ENCODE assay signal across 9 mouse cellular contexts in the genomic region with DNA sequence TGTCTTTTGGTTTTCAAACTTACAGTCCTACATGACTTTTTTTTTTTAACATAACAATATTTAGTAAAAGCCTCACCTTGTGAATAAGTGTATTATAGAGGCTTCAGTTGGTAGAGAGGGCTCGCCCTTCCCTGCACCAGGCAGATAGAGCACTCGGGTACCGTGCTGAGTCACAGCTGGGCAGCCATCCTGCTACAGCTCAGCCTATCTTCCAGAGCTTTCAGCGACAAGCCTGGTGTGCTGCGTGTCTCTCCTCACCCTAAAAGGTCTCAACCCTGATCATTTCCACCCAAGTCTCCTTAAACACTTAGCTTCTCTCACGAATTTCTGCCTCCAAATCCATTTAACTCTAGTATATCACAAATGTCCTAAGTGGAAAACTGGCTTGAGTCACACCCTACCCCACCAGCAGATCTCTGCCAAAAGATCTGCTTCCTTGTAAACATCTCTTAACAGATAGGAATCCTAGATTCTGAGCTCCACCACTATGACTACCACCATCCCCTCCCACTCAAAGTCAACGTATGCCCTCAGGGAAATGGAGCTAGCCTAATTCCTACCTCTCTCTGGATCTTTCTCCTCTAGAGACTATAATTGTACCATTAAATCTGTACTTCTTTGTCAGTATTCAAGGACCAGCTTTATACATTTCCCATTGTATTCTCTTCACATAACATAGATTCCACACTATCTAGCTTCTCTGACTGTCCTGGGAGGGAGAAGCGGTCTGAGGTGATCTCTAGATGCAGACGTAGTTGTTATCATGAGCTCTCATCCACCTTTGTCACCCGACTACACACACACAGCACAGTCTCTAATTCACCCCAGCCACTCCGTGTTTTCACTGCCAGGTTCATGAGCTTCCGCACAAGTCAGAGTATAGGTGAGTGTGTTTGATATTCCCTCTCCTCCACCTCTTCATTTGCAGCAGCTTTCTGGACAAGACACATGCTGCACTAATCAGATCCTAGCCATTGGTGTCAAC. TPM values are rescaled to one million over a fixed set of nuclear protein-coding genes. Genes with fewer than 3 reads are reported as not detected.
DNase-seq lines count a peak whose midpoint lies in the region; ATAC-seq lines count a peak whose summit lies in the region.
"Had no signal": no experiment of that assay in that cellular context is flagged by ENCODE, and none has a peak within 500 bp of the region (broad histone marks: within the 10 kb centered on the region; RNA-seq: fewer than 3 reads in every experiment).

No protein-coding gene starts in this region.

- no peaks in the 10 kb centered on the region for H3K9me3 ChIP-seq in kidney, embryonic 15.5 days (replicated peaks)
- no peaks in the 10 kb centered on the region for H3K9me3 ChIP-seq in kidney, embryonic 14.5 days (ENCODE audit: control insufficient read depth, low read length)
- H3K9me3 ChIP-seq in liver, embryonic 11.5 days (ENCODE audit: control insufficient read depth, low read length), result no peaks in the 10 kb centered on the region

- 75% methylated on average over 12 of the region's 12 CpGs for WGBS in kidney, embryonic 15.5 days
- 72% methylated on average over 12 of the region's 12 CpGs for WGBS in kidney, embryonic 14.5 days
- 43% methylated on average over 12 of the region's 12 CpGs for WGBS in liver, embryonic 11.5 days

- H3K4me1 ChIP-seq in kidney, embryonic 15.5 days, result peaks cover 8% of the 10 kb centered on the region
- H3K4me1 ChIP-seq in kidney, embryonic 14.5 days (ENCODE audit: control insufficient read depth, insufficient read depth, low read length), result no peaks in the 10 kb centered on the region
- H3K4me1 ChIP-seq in liver, embryonic 11.5 days (replicated peaks; ENCODE audit: control insufficient read depth, insufficient read depth, low read length), result peaks cover 45% of the 10 kb centered on the region

- no peak overlapping the region for H3K4me3 ChIP-seq in kidney, embryonic 15.5 days (replicated peaks)
- H3K4me3 ChIP-seq in kidney, embryonic 14.5 days (ENCODE audit: low read length), result no peak overlapping the region
- peak overlapping the region; percentile 1; the same call in 1 of the 2 replicates for H3K4me3 ChIP-seq in liver, embryonic 11.5 days (ENCODE audit: low read depth, low read length)

- H3K9ac ChIP-seq in kidney, embryonic 15.5 days, result no peak overlapping the region
- no peak overlapping the region for H3K9ac ChIP-seq in kidney, embryonic 14.5 days (ENCODE audit: low read depth, low read length)
- H3K9ac ChIP-seq in liver, embryonic 11.5 days (ENCODE audit: low read depth, low read length), result peak overlapping the region; percentile 52

- H3K27me3 ChIP-seq in kidney, embryonic 15.5 days, result no peaks in the 10 kb centered on the region
- no peaks in the 10 kb centered on the region for H3K27me3 ChIP-seq in kidney, embryonic 14.5 days (ENCODE audit: control insufficient read depth, insufficient read depth, low read length)
- no peaks in the 10 kb centered on the region for H3K27me3 ChIP-seq in liver, embryonic 11.5 days (replicated peaks; ENCODE audit: control insufficient read depth, insufficient read depth, low read length)

- peak; percentile 82; the same call in 1 of the 2 replicates for ATAC-seq in kidney, embryonic 15.5 days (replicated peaks; ENCODE audit: low FRiP score)
- no peak for ATAC-seq in kidney, embryonic 14.5 days (ENCODE audit: low FRiP score, low TSS enrichment)
- ATAC-seq in liver, embryonic 11.5 days (replicated peaks; ENCODE audit: low FRiP score), result peak; percentile 95
- ATAC-seq in granulocyte monocyte progenitor cell, adult 5-6 weeks (replicated peaks; ENCODE audit: poor library complexity, severe bottlenecking), result no peak

- DNase-seq in adrenal gland, postnatal 25 days, result peak; percentile 56
- no peak for DNase-seq in liver, embryonic 11.5 days (ENCODE audit: low spot score)
- DNase-seq in spleen, postnatal 4 days (ENCODE audit: low spot score in 2 of 2), result peak; percentile 78 to 81
- no peak for DNase-seq in left cerebral cortex, adult 8-10 months (ENCODE audit: low spot score in 2 of 2)
- no peak for DNase-seq in gastrocnemius, postnatal 36 days
- DNase-seq: gastrocnemius, postnatal 25 days had no signal

- H3K27ac ChIP-seq in kidney, embryonic 15.5 days, result 0 out of 2 replicates have a peak overlapping the region, but pooled peaks have one; percentile 19
- no peak overlapping the region for H3K27ac ChIP-seq in kidney, embryonic 14.5 days (ENCODE audit: low read depth, low read length)
- H3K27ac ChIP-seq in liver, embryonic 11.5 days (ENCODE audit: low read depth, low read length), result peak overlapping the region; percentile 97

- H3K36me3 ChIP-seq in kidney, embryonic 15.5 days, result no peaks in the 10 kb centered on the region
- H3K36me3 ChIP-seq in kidney, embryonic 14.5 days (ENCODE audit: control insufficient read depth, insufficient read depth, low read length), result no peaks in the 10 kb centered on the region
- H3K36me3 ChIP-seq in liver, embryonic 11.5 days (ENCODE audit: control insufficient read depth, insufficient read depth, low read length), result no peaks in the 10 kb centered on the region

- intact Hi-C loops in gastrocnemius, postnatal 36 days (cut with DNase I), result no loop called here

- no peak overlapping the region for H3K4me2 ChIP-seq in kidney, embryonic 15.5 days
- H3K4me2 ChIP-seq in kidney, embryonic 14.5 days (replicated peaks; ENCODE audit: low read depth, low read length), result no peak overlapping the region
- H3K4me2 ChIP-seq in liver, embryonic 11.5 days, result peak overlapping the region; percentile 51

RNA-seq across cellular contexts. Expression of a gene that starts 18.5 kb away (rescaled TPM):
- 13.7 and 14.7 TPM in 2 replicates for polyA plus RNA-seq in kidney, embryonic 15.5 days (2015; fragmentation: Nextera tagmentation; extraction: Ambion mirVana)
- 8.8 and 11.8 TPM in 2 replicates for polyA plus RNA-seq in kidney, embryonic 14.5 days (2014; fragmentation: Nextera tagmentation; extraction: Ambion mirVana)
- total RNA-seq in adrenal gland, postnatal 25 days (2021), result 10.1 and 15.9 TPM in 2 replicates
- polyA plus RNA-seq in liver, embryonic 11.5 days (2014; fragmentation: Nextera tagmentation; extraction: Ambion mirVana), result 12.6 and 17.2 TPM in 2 replicates
- 1 to 10 TPM; 2.1 to 3.7 (median 2.9) TPM for total RNA-seq in left cerebral cortex, adult 8-10 months (2022)
- total RNA-seq in granulocyte monocyte progenitor cell, adult 5-6 weeks (2014; fragmentation: Nextera tagmentation), result 18.7 and 25.8 TPM in 2 replicates
- total RNA-seq in granulocyte monocyte progenitor cell, adult 5-6 weeks (2017), result 9.0 and 16.1 TPM in 2 replicates
- 1 to 10 TPM; 2.4 to 2.5 TPM for total RNA-seq in gastrocnemius, postnatal 36 days (2021)

RNA-seq across cellular contexts. Expression of a gene that starts 19.2 kb away (rescaled TPM):
- 18.0 and 21.6 TPM in 2 replicates for polyA plus RNA-seq in kidney, embryonic 15.5 days (2015; fragmentation: Nextera tagmentation; extraction: Ambion mirVana)
- 12.0 and 14.3 TPM in 2 replicates for polyA plus RNA-seq in kidney, embryonic 14.5 days (2014; fragmentation: Nextera tagmentation; extraction: Ambion mirVana)
- 2.3 and 2.5 TPM in 2 replicates for total RNA-seq in adrenal gland, postnatal 25 days (2021)
- polyA plus RNA-seq in liver, embryonic 11.5 days (2014; fragmentation: Nextera tagmentation; extraction: Ambion mirVana), result 5.0 and 6.2 TPM in 2 replicates
- 1 to 10 TPM; 2.0 to 4.3 (median 3.0) TPM for total RNA-seq in left cerebral cortex, adult 8-10 months (2022)
- total RNA-seq in granulocyte monocyte progenitor cell, adult 5-6 weeks (2014; fragmentation: Nextera tagmentation), result 9.0 TPM in 1 of 2 replicates, not detected in the other
- total RNA-seq in granulocyte monocyte progenitor cell, adult 5-6 weeks (2017), result 0.46 and 2.2 TPM in 2 replicates
- 1 to 10 TPM; 2.9 to 3.1 TPM for total RNA-seq in gastrocnemius, postnatal 36 days (2021)

RNA-seq across cellular contexts. Expression of a gene that starts 39.5 kb away (rescaled TPM):
- polyA plus RNA-seq in kidney, embryonic 15.5 days (2015; fragmentation: Nextera tagmentation; extraction: Ambion mirVana), result 196 and 221 TPM in 2 replicates
- 144 and 156 TPM in 2 replicates for polyA plus RNA-seq in kidney, embryonic 14.5 days (2014; fragmentation: Nextera tagmentation; extraction: Ambion mirVana)
- 214 TPM in 2 replicates for total RNA-seq in adrenal gland, postnatal 25 days (2021)
- polyA plus RNA-seq in liver, embryonic 11.5 days (2014; fragmentation: Nextera tagmentation; extraction: Ambion mirVana), result 220 and 230 TPM in 2 replicates
- total RNA-seq in left cerebral cortex, adult 8-10 months (2022), result 100 to 1,000 TPM in 3 of 4 experiments, 10 to 100 TPM in 1; 98.7 to 123 (median 111) TPM
- total RNA-seq in granulocyte monocyte progenitor cell, adult 5-6 weeks (2014; fragmentation: Nextera tagmentation), result 235 and 242 TPM in 2 replicates
- total RNA-seq in granulocyte monocyte progenitor cell, adult 5-6 weeks (2017), result 120 and 136 TPM in 2 replicates
- total RNA-seq in gastrocnemius, postnatal 36 days (2021), result 10 to 100 TPM; 82.8 to 88.8 TPM

RNA-seq across cellular contexts. Expression of a gene that starts 40.3 kb away (rescaled TPM):
- polyA plus RNA-seq in kidney, embryonic 15.5 days (2015; fragmentation: Nextera tagmentation; extraction: Ambion mirVana), result 83.9 and 87.5 TPM in 2 replicates
- 51.1 and 64.9 TPM in 2 replicates for polyA plus RNA-seq in kidney, embryonic 14.5 days (2014; fragmentation: Nextera tagmentation; extraction: Ambion mirVana)
- 59.1 and 70.1 TPM in 2 replicates for total RNA-seq in adrenal gland, postnatal 25 days (2021)
- polyA plus RNA-seq in liver, embryonic 11.5 days (2014; fragmentation: Nextera tagmentation; extraction: Ambion mirVana), result 102 and 103 TPM in 2 replicates
- total RNA-seq in left cerebral cortex, adult 8-10 months (2022), result 10 to 100 TPM; 47.7 to 53.7 (median 50.4) TPM
- 96.9 and 114 TPM in 2 replicates for total RNA-seq in granulocyte monocyte progenitor cell, adult 5-6 weeks (2014; fragmentation: Nextera tagmentation)
- 66.2 and 81.3 TPM in 2 replicates for total RNA-seq in granulocyte monocyte progenitor cell, adult 5-6 weeks (2017)
- 10 to 100 TPM; 16.7 to 18.3 TPM for total RNA-seq in gastrocnemius, postnatal 36 days (2021)

RNA-seq across cellular contexts. Expression of a gene that starts 42.9 kb away (rescaled TPM):
- 3.1 and 4.0 TPM in 2 replicates for polyA plus RNA-seq in kidney, embryonic 15.5 days (2015; fragmentation: Nextera tagmentation; extraction: Ambion mirVana)
- 1.9 and 2.6 TPM in 2 replicates for polyA plus RNA-seq in kidney, embryonic 14.5 days (2014; fragmentation: Nextera tagmentation; extraction: Ambion mirVana)
- total RNA-seq in adrenal gland, postnatal 25 days (2021), result 4.0 and 4.4 TPM in 2 replicates
- 6.1 and 6.2 TPM in 2 replicates for polyA plus RNA-seq in liver, embryonic 11.5 days (2014; fragmentation: Nextera tagmentation; extraction: Ambion mirVana)
- 1 to 10 TPM in 2 of 4 experiments, under 1 TPM in 2; 0.67 to 1.5 (median 1.1) TPM for total RNA-seq in left cerebral cortex, adult 8-10 months (2022)
- 0.81 and 2.4 TPM in 2 replicates for total RNA-seq in granulocyte monocyte progenitor cell, adult 5-6 weeks (2014; fragmentation: Nextera tagmentation)
- total RNA-seq in granulocyte monocyte progenitor cell, adult 5-6 weeks (2017), result 1.1 and 1.6 TPM in 2 replicates
- under 1 TPM; 0.26 to 0.32 TPM for total RNA-seq in gastrocnemius, postnatal 36 days (2021)

Comparison
In these comparisons a context has a peak if more than half of its experiments do, and no peak if none do; other contexts are left out.
1. ATAC-seq: peak in kidney, embryonic 15.5 days (single experiment) and liver, embryonic 11.5 days (single experiment); none in kidney, embryonic 14.5 days (single experiment) and granulocyte monocyte progenitor cell, adult 5-6 weeks (single experiment).
2. DNase-seq: peak in adrenal gland, postnatal 25 days (single experiment) and spleen, postnatal 4 days (2 of 2); none in liver, embryonic 11.5 days (single experiment), left cerebral cortex, adult 8-10 months (0 of 2) and gastrocnemius, postnatal 36 days (0 of 2).